Mouse (Mus musculus): ENCODE data around the gene Gpc6.

- no peak for TF ChIP-seq CTCF (IDR thresholded peaks at IDR 0.05; ENCODE audit: low read depth, low read length)
- no peak for TF ChIP-seq POLR2A (IDR thresholded peaks at IDR 0.05; ENCODE audit: borderline replicate concordance, low read depth, low read length)
Measured at GRCm38 (mm10) chr14:117068179-117068578, 143.1 kb downstream of the Gpc6 start.

Data from bone marrow macrophage, adult 2 months (primary cell).